Mouse (Mus musculus) E14TG2a.4 (cell line): Measurements from ENCODE around the gene Rcl1.

Experiments
- CTCF ChIP-seq: conservative IDR thresholded peaks from 2 replicates; pipeline ENCODE4 v1.5.1; 2014; ENCODE audit warnings: low read length
- NANOG ChIP-seq: IDR thresholded peaks from 2 replicates; pipeline ENCODE4 v1.6.1; 2014; ENCODE audit warnings: borderline replicate concordance, low read length, mixed read lengths
- POU5F1 ChIP-seq: IDR thresholded peaks from 2 replicates; pipeline ENCODE4 v1.6.1; 2014; ENCODE audit warnings: low read length, borderline replicate concordance

GRCm38 (mm10) chr19:29105816-29106215 lies 4.6 kb downstream of the Rcl1 start:
- TF ChIP-seq CTCF (no peak), NANOG (no peak), POU5F1 (no peak)
